16 mouse cellular contexts compared by ENCODE assay signal in genomic region chr19:7273486-7273885, GRCm38 (mm10). TPM values are rescaled to one million over a fixed set of nuclear protein-coding genes. Genes with fewer than 3 reads are reported as not detected.
A peak's percentile ranks its signal among the peaks of the same experiment; 100 is the strongest.
DNase-seq lines count a peak whose midpoint lies in the region; ATAC-seq and TF ChIP-seq lines count a peak whose summit lies in the region.
"Had no signal": no experiment of that assay in that cellular context is flagged by ENCODE, and none has a peak within 500 bp of the region (broad histone marks: within the 10 kb centered on the region; RNA-seq: fewer than 3 reads in every experiment).

No protein-coding gene starts in this region.

- H3K9me3 ChIP-seq in midbrain, embryonic 12.5 days: no peaks in the 10 kb centered on the region
- H3K9me3 ChIP-seq in midbrain, embryonic 14.5 days (ENCODE audit: control insufficient read depth, low read length): no peaks in the 10 kb centered on the region
- H3K9me3 ChIP-seq in stomach, postnatal 0 days (ENCODE audit: control insufficient read depth, low read length): no peaks in the 10 kb centered on the region
- H3K9me3 ChIP-seq: G1E; lung, embryonic 15.5 days had no signal

- TF ChIP-seq EP300 in stomach, postnatal 0 days (optimal IDR thresholded peaks at IDR 0.05): no peak

- peaks cover 63% of the 10 kb centered on the region for H3K4me1 ChIP-seq in midbrain, embryonic 12.5 days
- peaks cover 33% of the 10 kb centered on the region for H3K4me1 ChIP-seq in midbrain, embryonic 14.5 days (ENCODE audit: control insufficient read depth, insufficient read depth, low read length)
- peaks cover 5% of the 10 kb centered on the region; the same call in 1 of the 2 replicates for H3K4me1 ChIP-seq in stomach, postnatal 0 days (replicated peaks; ENCODE audit: control insufficient read depth, insufficient read depth)

- ATAC-seq in midbrain, embryonic 12.5 days (ENCODE audit: low FRiP score, low read depth): no peak
- no peak for ATAC-seq in midbrain, embryonic 14.5 days (ENCODE audit: low FRiP score, low TSS enrichment)
- no peak for ATAC-seq in stomach, postnatal 0 days (ENCODE audit: low FRiP score, low TSS enrichment)

- no peak overlapping the region for H3K9ac ChIP-seq in midbrain, embryonic 12.5 days (replicated peaks)
- H3K9ac ChIP-seq in midbrain, embryonic 14.5 days (replicated peaks; ENCODE audit: low read length): no peak overlapping the region
- no peak overlapping the region for H3K9ac ChIP-seq in stomach, postnatal 0 days (ENCODE audit: low read length)
- H3K9ac ChIP-seq: lung, embryonic 15.5 days had no signal

- TF ChIP-seq CTCF in gastrocnemius, adult 2 months (IDR thresholded peaks at IDR 0.05): peak; percentile 30; the same call in 1 of the 2 replicates
- TF ChIP-seq CTCF in stomach, postnatal 0 days (IDR thresholded peaks at IDR 0.05; ENCODE audit: low read depth): peak; percentile 54

- intact Hi-C loops in gastrocnemius, adult 2 months (cut with DNase I): no loop called here
- intact Hi-C loops in gastrocnemius, postnatal 14 days (cut with DNase I; ENCODE audit: low total_unique reads): no loop called here

- WGBS in midbrain, embryonic 12.5 days: 88% methylated on average over 4 of the region's 4 CpGs
- WGBS in midbrain, embryonic 14.5 days: 91% methylated on average over 4 of the region's 4 CpGs
- 86% methylated on average over 4 of the region's 4 CpGs for WGBS in stomach, postnatal 0 days

- peaks cover 80% of the 10 kb centered on the region for H3K36me3 ChIP-seq in midbrain, embryonic 12.5 days
- peaks cover 78% of the 10 kb centered on the region for H3K36me3 ChIP-seq in midbrain, embryonic 14.5 days (ENCODE audit: control insufficient read depth, insufficient read depth, low read length)
- H3K36me3 ChIP-seq in stomach, postnatal 0 days (ENCODE audit: control insufficient read depth, insufficient read depth, low read length): peaks cover 16% of the 10 kb centered on the region

- no peak overlapping the region for H3K27ac ChIP-seq in gastrocnemius, adult 2 months
- H3K27ac ChIP-seq in midbrain, embryonic 12.5 days (replicated peaks): 0 out of 2 replicates have a peak overlapping the region, but pooled peaks have one; percentile 83
- no peak overlapping the region for H3K27ac ChIP-seq in midbrain, embryonic 14.5 days (replicated peaks; ENCODE audit: low read depth, low read length)
- H3K27ac ChIP-seq in stomach, postnatal 0 days (replicated peaks): no peak overlapping the region
- H3K27ac ChIP-seq: lung, embryonic 15.5 days had no signal

- no peak overlapping the region for H3K4me2 ChIP-seq in midbrain, embryonic 12.5 days (replicated peaks)
- no peak overlapping the region for H3K4me2 ChIP-seq in midbrain, embryonic 14.5 days (ENCODE audit: low read length)
- H3K4me2 ChIP-seq in stomach, postnatal 0 days (replicated peaks; ENCODE audit: low read depth): no peak overlapping the region
- H3K4me2 ChIP-seq: lung, embryonic 15.5 days had no signal

- no peak for DNase-seq in gastrocnemius, adult 2 months
- no peak for DNase-seq in gastrocnemius, postnatal 25 days
- DNase-seq in midbrain, embryonic 14.5 days: no peak
- DNase-seq in c-Kit-positive CD71-positive TER-119-positive erythroid progenitor cells, embryonic 14.5 days (ENCODE audit: low spot score): peak; percentile 37
- DNase-seq in stomach, postnatal 0 days (ENCODE audit: low spot score): no peak
- DNase-seq in adipocyte (ENCODE audit: low spot score): no peak
- no peak for DNase-seq in gastrocnemius, postnatal 14 days
- DNase-seq: adrenal gland, adult 8-10 months; cerebellum, adult 11-12 months; heart, postnatal 10 days; kidney, adult 9 months; thymus, postnatal 36 days had no signal

- no peaks in the 10 kb centered on the region for H3K27me3 ChIP-seq in midbrain, embryonic 12.5 days
- H3K27me3 ChIP-seq in midbrain, embryonic 14.5 days (ENCODE audit: control insufficient read depth, insufficient read depth, low read length): no peaks in the 10 kb centered on the region
- no peaks in the 10 kb centered on the region for H3K27me3 ChIP-seq in stomach, postnatal 0 days (ENCODE audit: control insufficient read depth, insufficient read depth, low read length)
- H3K27me3 ChIP-seq: lung, embryonic 15.5 days had no signal

- no peak overlapping the region for H3K4me3 ChIP-seq in gastrocnemius, adult 2 months
- no peak overlapping the region for H3K4me3 ChIP-seq in midbrain, embryonic 12.5 days
- no peak overlapping the region for H3K4me3 ChIP-seq in midbrain, embryonic 14.5 days (replicated peaks; ENCODE audit: low read depth, low read length)
- no peak overlapping the region for H3K4me3 ChIP-seq in stomach, postnatal 0 days (ENCODE audit: low read depth, low read length)
- H3K4me3 ChIP-seq: lung, embryonic 15.5 days had no signal

RNA-seq across cellular contexts. Expression of gene Rcor2, which starts 6.4 kb away (rescaled TPM):
- 1 to 10 TPM; 1.6 to 2.0 TPM for total RNA-seq in gastrocnemius, adult 2 months (2021)
- total RNA-seq in gastrocnemius, postnatal 25 days (2021): 1 to 10 TPM; 2.6 to 4.2 TPM
- 93.7 and 96.3 TPM in 2 replicates for polyA plus RNA-seq in midbrain, embryonic 12.5 days (2016; fragmentation: Nextera tagmentation; extraction: Ambion mirVana)
- polyA plus RNA-seq in midbrain, embryonic 14.5 days (2014; fragmentation: Nextera tagmentation; extraction: Ambion mirVana): 23.1 and 26.6 TPM in 2 replicates
- polyA plus RNA-seq in stomach, postnatal 0 days (2015; fragmentation: Nextera tagmentation; extraction: Ambion mirVana): 2.2 and 2.4 TPM in 2 replicates
- 1 to 10 TPM; 2.1 to 8.8 TPM for total RNA-seq in gastrocnemius, postnatal 14 days (2021)
- total RNA-seq: monocyte, adult 5-6 weeks had no signal

RNA-seq across cellular contexts. Expression of gene Naa40, which starts 32.5 kb away (rescaled TPM):
- 10 to 100 TPM in 1 of 2 experiments, 1 to 10 TPM in 1; 10.0 to 12.7 TPM for total RNA-seq in gastrocnemius, adult 2 months (2021)
- total RNA-seq in gastrocnemius, postnatal 25 days (2021): 10 to 100 TPM in 1 of 2 experiments, 1 to 10 TPM in 1; 8.3 to 13.0 TPM
- 88.4 and 91.0 TPM in 2 replicates for polyA plus RNA-seq in midbrain, embryonic 12.5 days (2016; fragmentation: Nextera tagmentation; extraction: Ambion mirVana)
- polyA plus RNA-seq in midbrain, embryonic 14.5 days (2014; fragmentation: Nextera tagmentation; extraction: Ambion mirVana): 68.6 and 77.8 TPM in 2 replicates
- 20.1 and 20.5 TPM in 2 replicates for polyA plus RNA-seq in stomach, postnatal 0 days (2015; fragmentation: Nextera tagmentation; extraction: Ambion mirVana)
- total RNA-seq in gastrocnemius, postnatal 14 days (2021): 10 to 100 TPM in 1 of 2 experiments, 1 to 10 TPM in 1; 9.1 to 11.7 TPM

RNA-seq across cellular contexts. Expression of gene Cox8a, which starts 56.1 kb away (rescaled TPM):
- total RNA-seq in gastrocnemius, adult 2 months (2021): 100 to 1,000 TPM in 1 of 2 experiments, 10 to 100 TPM in 1; 72.4 to 113 TPM
- 100 to 1,000 TPM; 101 to 120 TPM for total RNA-seq in gastrocnemius, postnatal 25 days (2021)
- 763 and 786 TPM in 2 replicates for polyA plus RNA-seq in midbrain, embryonic 12.5 days (2016; fragmentation: Nextera tagmentation; extraction: Ambion mirVana)
- polyA plus RNA-seq in midbrain, embryonic 14.5 days (2014; fragmentation: Nextera tagmentation; extraction: Ambion mirVana): 921 and 1,195 TPM in 2 replicates
- 1,651 and 1,766 TPM in 2 replicates for polyA plus RNA-seq in stomach, postnatal 0 days (2015; fragmentation: Nextera tagmentation; extraction: Ambion mirVana)
- 100 to 1,000 TPM; 167 TPM for total RNA-seq in gastrocnemius, postnatal 14 days (2021)
